Mouse (Mus musculus): ENCODE measurements around the gene Zfp26. TPM values are rescaled to one million over a fixed set of nuclear protein-coding genes. Genes with fewer than 3 reads are reported as not detected.

Zfp26 gene
- 10 to 100 TPM; 26.4 to 28.1 TPM for total RNA-seq (2021)
- long read RNA-seq, experiment 1, full-length matches to known transcripts: 1 of 3 reads
- long read RNA-seq, experiment 1, partial matches to known transcripts: 0 of 3 reads
- long read RNA-seq, experiment 1, other reads (novel, unspliced or antisense): 2 of 3 reads
- long read RNA-seq, experiment 2, full-length matches to known transcripts: 1 of 13 reads
- long read RNA-seq, experiment 2, partial matches to known transcripts: 0 of 13 reads
- long read RNA-seq, experiment 2, other reads (novel, unspliced or antisense): 12 of 13 reads

GRCm38 (mm10) chr9:20459377-20460317 is at the start of gene Zfp26:
TSS of gene Zfp26 (minus strand) at chr9:20460162.
- no peak for TF ChIP-seq CTCF (conservative IDR thresholded peaks at IDR 0.05)
- H3K4me3 ChIP-seq: peak within 1 kb of the TSS; percentile 82
- DNase-seq (ENCODE audit: low spot score in 2 of 2): peak; percentile 70 to 84
- H3K27ac ChIP-seq: peak within 1 kb of the TSS; percentile 87

- TF ChIP-seq CTCF (conservative IDR thresholded peaks at IDR 0.05): no peak
- Histone ChIP-seq H3K4me3 (no peak overlapping the region), H3K27ac (no peak overlapping the region)
- DNase-seq (ENCODE audit: low spot score in 2 of 2): no peak
Measured at GRCm38 (mm10) chr9:20509676-20510075, 49.7 kb upstream of the Zfp26 start.

- Histone ChIP-seq H3K4me3 (no peak overlapping the region), H3K27ac (no peak overlapping the region)
- no peak for DNase-seq (ENCODE audit: low spot score in 2 of 2)
- TF ChIP-seq CTCF (conservative IDR thresholded peaks at IDR 0.05): no peak
Measured at GRCm38 (mm10) chr9:20504801-20505200, 44.8 kb upstream of the Zfp26 start.

GRCm38 (mm10) chr9:20493281-20493680 is 33.3 kb upstream of the Zfp26 start:
- H3K4me3 ChIP-seq: peak overlapping the region; percentile 99
- peak; percentile 39 for TF ChIP-seq CTCF (conservative IDR thresholded peaks at IDR 0.05)
- H3K27ac ChIP-seq: peak overlapping the region; percentile 98
- DNase-seq (ENCODE audit: low spot score in 2 of 2): no peak

GRCm38 (mm10) chr9:20492527-20493233 is 32.7 kb upstream of the Zfp26 start, which contains the start of gene Zfp426:
TSS of gene Zfp426 (minus strand) at chr9:20492746.
- DNase-seq (ENCODE audit: low spot score in 2 of 2): peak; percentile 81 to 82
- peak within 1 kb of the TSS; percentile 99 for H3K4me3 ChIP-seq
- TF ChIP-seq CTCF (conservative IDR thresholded peaks at IDR 0.05): no peak
- peak within 1 kb of the TSS; percentile 98 for H3K27ac ChIP-seq

- peak overlapping the region; percentile 98 for H3K27ac ChIP-seq
- peak overlapping the region; percentile 99 for H3K4me3 ChIP-seq
- no peak for DNase-seq (ENCODE audit: low spot score in 2 of 2)
- TF ChIP-seq CTCF (conservative IDR thresholded peaks at IDR 0.05): no peak
Measured at GRCm38 (mm10) chr9:20491858-20492526, 32.0 kb upstream of the Zfp26 start.

- TF ChIP-seq CTCF (conservative IDR thresholded peaks at IDR 0.05): no peak
- DNase-seq (ENCODE audit: low spot score in 2 of 2): no peak
- Histone ChIP-seq H3K4me3 (no peak overlapping the region), H3K27ac (no peak overlapping the region)
Measured at GRCm38 (mm10) chr9:20489536-20489935, 29.6 kb upstream of the Zfp26 start.

GRCm38 (mm10) chr9:20479396-20479795 is 19.4 kb upstream of the Zfp26 start:
- no peak for TF ChIP-seq CTCF (conservative IDR thresholded peaks at IDR 0.05)
- DNase-seq (ENCODE audit: low spot score in 2 of 2): no peak
- no peak overlapping the region for H3K27ac ChIP-seq
- H3K4me3 ChIP-seq: no peak overlapping the region

- H3K4me3 ChIP-seq: no peak overlapping the region
- no peak for DNase-seq (ENCODE audit: low spot score in 2 of 2)
- TF ChIP-seq CTCF (conservative IDR thresholded peaks at IDR 0.05): no peak
- no peak overlapping the region for H3K27ac ChIP-seq
Measured at GRCm38 (mm10) chr9:20476632-20477031, 16.7 kb upstream of the Zfp26 start.

GRCm38 (mm10) chr9:20466761-20467442 is 6.9 kb upstream of the Zfp26 start:
- DNase-seq (ENCODE audit: low spot score in 2 of 2): peak; percentile 32 to 70
- Histone ChIP-seq H3K4me3 (no peak overlapping the region), H3K27ac (no peak overlapping the region)
- TF ChIP-seq CTCF (conservative IDR thresholded peaks at IDR 0.05): peak; percentile 88

GRCm38 (mm10) chr9:20453647-20454046 is 6.3 kb downstream of the Zfp26 start:
- no peak overlapping the region for H3K4me3 ChIP-seq
- H3K27ac ChIP-seq: no peak overlapping the region
- TF ChIP-seq CTCF (conservative IDR thresholded peaks at IDR 0.05): no peak
- DNase-seq (ENCODE audit: low spot score in 2 of 2): no peak

- TF ChIP-seq CTCF (conservative IDR thresholded peaks at IDR 0.05): no peak
- Histone ChIP-seq H3K4me3 (no peak overlapping the region), H3K27ac (no peak overlapping the region)
- no peak for DNase-seq (ENCODE audit: low spot score in 2 of 2)
Measured at GRCm38 (mm10) chr9:20451493-20451892, 8.5 kb downstream of the Zfp26 start.
